Mouse (Mus musculus) heart, embryonic 10.5 days (tissue): Measurements from ENCODE around the gene Mrpl20. TPM values are rescaled to one million over a fixed set of nuclear protein-coding genes. Genes with fewer than 3 reads are reported as not detected.
"Not testable (repeated sequence)": the region's sequence is repeated elsewhere in the genome, so short reads cannot be mapped to it uniquely, and the experiment has no call there.

Experiments used
- DNase-seq: peaks from one replicate; pipeline ENCODE4 v3.0.0-alpha.2; 2017; ENCODE audit warnings: low spot score
- H3K27ac ChIP-seq: fragments of 300-500 bp; sonication (generic); 2 replicates; pipeline ENCODE4 v1.5.1; 2016; ENCODE audit warnings: mild to moderate bottlenecking
- H3K27me3 ChIP-seq: fragments of 300-500 bp; sonication (generic); 2 replicates; pipeline ENCODE4 v1.6.1; 2016; ENCODE audit warnings: mild to moderate bottlenecking; ENCODE audit not compliant: poor library complexity, insufficient read depth, severe bottlenecking
- H3K36me3 ChIP-seq: fragments of 300-500 bp; sonication (generic); 2 replicates; pipeline ENCODE4 v1.6.1; 2016; ENCODE audit warnings: mild to moderate bottlenecking, moderate library complexity
- H3K4me1 ChIP-seq: fragments of 300-500 bp; sonication (generic); 2 replicates; pipeline ENCODE4 v1.6.1; 2016; ENCODE audit warnings: mild to moderate bottlenecking
- H3K4me3 ChIP-seq: fragments of 300-500 bp; sonication (generic); 2 replicates; pipeline ENCODE4 v1.5.1; 2016; ENCODE audit warnings: mild to moderate bottlenecking, moderate library complexity
- H3K9me3 ChIP-seq: fragments of 300-500 bp; sonication (generic); 2 replicates; pipeline ENCODE4 v1.6.1; 2016; ENCODE audit warnings: mild to moderate bottlenecking, moderate library complexity
- WGBS: fragments of 180-500 bp; shearing (Covaris S2); methylation state at CpG from one replicate; pipeline ENCODE4 v1.1.7; 2016; 5-methylcytosine and 5-hydroxymethylcytosine counted together
- polyA plus RNA-seq: library from polyadenylated mRNA; unstranded; fragments of >200 nt; fragmentation: Nextera tagmentation; extraction: Ambion mirVana; gene quantifications from 2 replicates; pipeline ENCODE4 v1.2.1, GENCODE M21; 2016

Gene Mrpl20
- polyA plus RNA-seq, 1 experiment from 2014 or later = 226 TPM

- H3K36me3 ChIP-seq = no peaks in the 10 kb centered on the region
- peaks cover 20% of the 10 kb centered on the region for H3K4me1 ChIP-seq
- peaks cover 25% of the 10 kb centered on the region for H3K27me3 ChIP-seq
- H3K9me3 ChIP-seq = no peaks in the 10 kb centered on the region
- 64% methylated on average over 3 of the region's 3 CpGs for WGBS
- no peak overlapping the region for H3K27ac ChIP-seq
- DNase-seq = no peak
- no peak overlapping the region for H3K4me3 ChIP-seq
Measured at GRCm38 (mm10) chr4:155788300-155788699, 14.4 kb upstream of the Mrpl20 start.

GRCm38 (mm10) chr4:155788833-155789232 is 13.8 kb upstream of the Mrpl20 start:
- H3K4me3 ChIP-seq, H3K9me3 ChIP-seq, DNase-seq, H3K27ac ChIP-seq, H3K36me3 ChIP-seq: not testable (repeated sequence)
- H3K4me1 ChIP-seq = peaks cover 20% of the 10 kb centered on the region
- H3K27me3 ChIP-seq = peaks cover 25% of the 10 kb centered on the region
- WGBS = 75% methylated on average over 4 of the region's 4 CpGs

GRCm38 (mm10) chr4:155790021-155790489 is 12.6 kb upstream of the Mrpl20 start, which contains the start of gene Ankrd65:
Gene Ankrd65 (plus strand): TSS chr4:155790439.
- 87% methylated on average over 3 of the region's 3 CpGs for WGBS
- Histone ChIP-seq H3K27ac (peak within 1 kb of the TSS; percentile 48; the same call in 1 of the 2 replicates), H3K36me3 (no peaks in the 10 kb centered on the region), H3K4me1 (peaks cover 11% of the 10 kb centered on the region), H3K4me3 (no peak within 1 kb of the TSS), H3K27me3 (peaks cover 25% of the 10 kb centered on the region), H3K9me3 (no peaks in the 10 kb centered on the region)
- no peak for DNase-seq

GRCm38 (mm10) chr4:155790650-155791161 is 12.0 kb upstream of the Mrpl20 start:
- H3K4me3 ChIP-seq = no peak overlapping the region
- peaks cover 25% of the 10 kb centered on the region for H3K27me3 ChIP-seq
- H3K36me3 ChIP-seq = no peaks in the 10 kb centered on the region
- DNase-seq = no peak
- no peaks in the 10 kb centered on the region for H3K9me3 ChIP-seq
- WGBS = 54% methylated on average over 3 of the region's 3 CpGs
- H3K27ac ChIP-seq = peak overlapping the region; percentile 22; the same call in 1 of the 2 replicates
- H3K4me1 ChIP-seq = peaks cover 6% of the 10 kb centered on the region; the same call in 1 of the 2 replicates

GRCm38 (mm10) chr4:155791240-155791933 is 11.3 kb upstream of the Mrpl20 start:
- no peaks in the 10 kb centered on the region for H3K9me3 ChIP-seq
- 0 out of 2 replicates have a peak overlapping the region, but pooled peaks have one; percentile 48 for H3K27ac ChIP-seq
- 0 out of 2 replicates have a peak, but pooled peaks cover 6% of the 10 kb centered on the region for H3K4me1 ChIP-seq
- H3K4me3 ChIP-seq = no peak overlapping the region
- no peak for DNase-seq
- peaks cover 25% of the 10 kb centered on the region for H3K27me3 ChIP-seq
- whole genome bisulfite sequencing = 64% methylated on average over 24 of the region's 24 CpGs
- H3K36me3 ChIP-seq = no peaks in the 10 kb centered on the region

GRCm38 (mm10) chr4:155793730-155794129 is 8.9 kb upstream of the Mrpl20 start:
- Histone ChIP-seq H3K4me1 (0 out of 2 replicates have a peak, but pooled peaks cover 6% of the 10 kb centered on the region), H3K9me3 (no peaks in the 10 kb centered on the region), H3K27ac (no peak overlapping the region), H3K36me3 (no peaks in the 10 kb centered on the region), H3K27me3 (peaks cover 25% of the 10 kb centered on the region), H3K4me3 (no peak overlapping the region)
- DNase-seq = no peak
- 57% methylated on average over 2 of the region's 2 CpGs for WGBS

- Histone ChIP-seq H3K36me3 (peaks cover 20% of the 10 kb centered on the region), H3K9me3 (no peaks in the 10 kb centered on the region), H3K4me1 (peaks cover 17% of the 10 kb centered on the region), H3K27ac (no peak overlapping the region), H3K4me3 (no peak overlapping the region), H3K27me3 (no peaks in the 10 kb centered on the region)
- DNase-seq = no peak
- WGBS = 80% methylated on average over 1 of the region's 1 CpGs
Measured at GRCm38 (mm10) chr4:155802075-155802474, 603 bp upstream of the Mrpl20 start.

GRCm38 (mm10) chr4:155803340-155804041 is 813 bp downstream of the Mrpl20 start:
- Histone ChIP-seq H3K36me3 (peaks cover 34% of the 10 kb centered on the region), H3K27me3 (no peaks in the 10 kb centered on the region), H3K9me3 (no peaks in the 10 kb centered on the region), H3K4me1 (peaks cover 17% of the 10 kb centered on the region), H3K27ac (peak overlapping the region; percentile 89), H3K4me3 (peak overlapping the region; percentile 90)
- WGBS = under 1% methylated on average over 58 of the region's 58 CpGs
- peak; percentile 98 for DNase-seq

- H3K36me3 ChIP-seq = peaks cover 59% of the 10 kb centered on the region
Measured at GRCm38 (mm10) chr4:155807841-155808240, 5.2 kb downstream of the Mrpl20 start.

GRCm38 (mm10) chr4:155811929-155812664 is 9.4 kb downstream of the Mrpl20 start, which contains the start of gene Ccnl2:
Gene Ccnl2 (plus strand): TSS chr4:155812489.
- WGBS = under 1% methylated on average over 50 of the region's 60 CpGs
- H3K9me3 ChIP-seq = no peaks in the 10 kb centered on the region
- H3K27me3 ChIP-seq = no peaks in the 10 kb centered on the region
- H3K4me1 ChIP-seq = peaks cover 20% of the 10 kb centered on the region
- peak; percentile 99 for DNase-seq
- H3K4me3 ChIP-seq = peak within 1 kb of the TSS; percentile 97
- peak within 1 kb of the TSS; percentile 97 for H3K27ac ChIP-seq
- H3K36me3 ChIP-seq = peaks cover 78% of the 10 kb centered on the region

More at GRCm38 (mm10) chr4:155807841-155808240, 5.2 kb downstream of the Mrpl20 start:
- Histone ChIP-seq H3K27ac (no peak overlapping the region), H3K4me1 (peaks cover 21% of the 10 kb centered on the region), H3K9me3 (no peaks in the 10 kb centered on the region), H3K27me3 (no peaks in the 10 kb centered on the region), H3K4me3 (no peak overlapping the region)
- WGBS = 89% methylated on average over 3 of the region's 3 CpGs
- DNase-seq = no peak

GRCm38 (mm10) chr4:155812665-155813181 is 10.0 kb downstream of the Mrpl20 start:
- H3K27me3 ChIP-seq = no peaks in the 10 kb centered on the region
- under 1% methylated on average over 49 of the region's 49 CpGs for WGBS
- peaks cover 20% of the 10 kb centered on the region for H3K4me1 ChIP-seq
- H3K36me3 ChIP-seq = peaks cover 79% of the 10 kb centered on the region
- H3K4me3 ChIP-seq = peak overlapping the region; percentile 97
- peak; percentile 77 for DNase-seq
- peak overlapping the region; percentile 97 for H3K27ac ChIP-seq
- H3K9me3 ChIP-seq = no peaks in the 10 kb centered on the region

GRCm38 (mm10) chr4:155817533-155817932 is 14.9 kb downstream of the Mrpl20 start:
- H3K4me3 ChIP-seq = no peak overlapping the region
- H3K27me3 ChIP-seq = no peaks in the 10 kb centered on the region
- peaks cover 94% of the 10 kb centered on the region for H3K36me3 ChIP-seq
- H3K4me1 ChIP-seq = peaks cover 12% of the 10 kb centered on the region
- DNase-seq = no peak
- H3K9me3 ChIP-seq = no peaks in the 10 kb centered on the region
- H3K27ac ChIP-seq = no peak overlapping the region
- 85% methylated on average over 4 of the region's 4 CpGs for WGBS
